Mouse (Mus musculus): ENCODE measurements around the gene Gm29427. TPM values are rescaled to one million over a fixed set of nuclear protein-coding genes. Genes with fewer than 3 reads are reported as not detected.

Gm29427 gene
- polyA plus RNA-seq, 1 experiment from 2014 or later, result not detected

Other genes starting within 250 kb of the Gm29427 start
- not detected in 2 replicates for gene Zp3r, start 86.2 kb downstream of the Gm29427 start, polyA plus RNA-seq (2016; fragmentation: Nextera tagmentation; extraction: Ambion mirVana)
- gene C4bp, start 54.2 kb downstream of the Gm29427 start, polyA plus RNA-seq (2016; fragmentation: Nextera tagmentation; extraction: Ambion mirVana), result not detected in 2 replicates
- 8.6 and 10.1 TPM in 2 replicates for gene Yod1, start 1.5 kb upstream of the Gm29427 start, polyA plus RNA-seq (2016; fragmentation: Nextera tagmentation; extraction: Ambion mirVana)
- 5.0 and 7.4 TPM in 2 replicates for gene Pfkfb2, start 13.5 kb upstream of the Gm29427 start, polyA plus RNA-seq (2016; fragmentation: Nextera tagmentation; extraction: Ambion mirVana)
- gene AA986860, start 16.2 kb upstream of the Gm29427 start, polyA plus RNA-seq (2016; fragmentation: Nextera tagmentation; extraction: Ambion mirVana), result 0.67 and 1.1 TPM in 2 replicates
- 0.18 TPM in 1 of 2 replicates, not detected in the other for gene Fcamr, start 85.1 kb upstream of the Gm29427 start, polyA plus RNA-seq (2016; fragmentation: Nextera tagmentation; extraction: Ambion mirVana)
- gene Pigr, start 110.9 kb upstream of the Gm29427 start, polyA plus RNA-seq (2016; fragmentation: Nextera tagmentation; extraction: Ambion mirVana), result not detected in 2 replicates
- gene Fcmr, start 149.9 kb upstream of the Gm29427 start, polyA plus RNA-seq (2016; fragmentation: Nextera tagmentation; extraction: Ambion mirVana), result 2.7 and 2.8 TPM in 2 replicates
- gene Il24, start 171.7 kb upstream of the Gm29427 start, polyA plus RNA-seq (2016; fragmentation: Nextera tagmentation; extraction: Ambion mirVana), result not detected in 2 replicates
- gene Il20, start 195.7 kb upstream of the Gm29427 start, polyA plus RNA-seq (2016; fragmentation: Nextera tagmentation; extraction: Ambion mirVana), result not detected in 2 replicates
- 0.13 and 0.22 TPM in 2 replicates for gene Il19, start 224.3 kb upstream of the Gm29427 start, polyA plus RNA-seq (2016; fragmentation: Nextera tagmentation; extraction: Ambion mirVana)